Mouse (Mus musculus): ENCODE data around the gene Efemp2. TPM values are rescaled to one million over a fixed set of nuclear protein-coding genes. Genes with fewer than 3 reads are reported as not detected.

Efemp2 gene
- 10 to 100 TPM in 2 of 4 experiments, 1 to 10 TPM in 2; 6.5 to 11.2 (median 9.5) TPM for total RNA-seq (2022)

DNA sequence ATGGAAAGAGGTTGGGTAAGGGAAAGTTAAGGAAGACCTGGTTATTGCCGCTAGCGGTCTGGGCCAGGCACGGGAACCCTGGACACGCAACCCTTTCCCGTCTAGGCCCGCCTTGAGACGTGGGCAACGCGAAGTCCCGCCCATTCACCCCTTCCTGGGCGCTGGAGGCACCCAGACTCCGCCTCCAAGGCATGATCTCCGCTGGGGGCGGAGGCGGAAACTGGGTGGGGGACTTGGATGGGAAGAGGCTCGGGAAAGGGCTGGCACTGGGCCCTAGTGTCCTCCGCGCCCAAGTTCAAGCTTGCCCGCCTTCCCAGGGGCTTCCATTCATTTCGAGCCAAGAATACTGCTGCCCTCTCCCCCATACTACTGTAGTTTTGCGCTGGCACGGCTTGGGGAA, at the start of gene Efemp2:
Efemp2 (plus strand) TSS at position 235 of the 400 bp plus-strand sequence.
- peak; percentile 85 for DNase-seq (ENCODE audit: low spot score)

DNA sequence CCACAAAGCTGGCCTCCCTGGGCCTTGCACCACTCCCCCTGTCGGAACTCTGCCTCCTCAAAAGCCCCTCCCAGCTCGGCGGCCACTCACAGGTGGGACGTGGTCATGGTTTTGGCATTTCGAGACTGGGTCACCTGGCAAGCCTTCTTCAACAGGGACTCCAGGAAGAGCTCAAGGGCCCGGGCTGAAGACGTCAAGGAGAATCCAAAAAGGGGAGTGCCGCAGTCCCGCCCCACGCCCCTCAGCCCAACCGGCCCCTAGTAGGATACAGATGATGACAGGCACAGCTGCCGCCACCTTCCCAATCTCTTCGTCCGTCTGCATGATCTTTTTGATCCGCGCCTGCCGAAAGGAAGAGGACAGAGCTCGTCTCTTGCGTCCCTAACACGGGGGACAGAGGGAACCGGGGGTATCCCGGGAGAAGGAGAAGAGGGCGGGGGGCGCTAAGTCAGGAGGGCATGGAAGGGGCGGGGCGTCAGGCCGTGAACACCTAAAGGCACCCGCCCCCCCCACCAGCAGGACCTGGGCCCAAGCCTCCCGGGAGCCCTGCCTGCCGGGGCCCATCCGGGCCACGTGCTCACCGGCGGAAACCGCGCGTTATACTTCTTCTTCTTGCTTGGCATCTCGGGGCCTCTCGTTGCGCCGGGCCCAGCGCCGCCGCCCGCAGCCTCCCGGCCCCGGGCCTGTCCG, 49.5 kb upstream of the Efemp2 start:
- peak; percentile 55 for DNase-seq (ENCODE audit: low spot score)

DNA sequence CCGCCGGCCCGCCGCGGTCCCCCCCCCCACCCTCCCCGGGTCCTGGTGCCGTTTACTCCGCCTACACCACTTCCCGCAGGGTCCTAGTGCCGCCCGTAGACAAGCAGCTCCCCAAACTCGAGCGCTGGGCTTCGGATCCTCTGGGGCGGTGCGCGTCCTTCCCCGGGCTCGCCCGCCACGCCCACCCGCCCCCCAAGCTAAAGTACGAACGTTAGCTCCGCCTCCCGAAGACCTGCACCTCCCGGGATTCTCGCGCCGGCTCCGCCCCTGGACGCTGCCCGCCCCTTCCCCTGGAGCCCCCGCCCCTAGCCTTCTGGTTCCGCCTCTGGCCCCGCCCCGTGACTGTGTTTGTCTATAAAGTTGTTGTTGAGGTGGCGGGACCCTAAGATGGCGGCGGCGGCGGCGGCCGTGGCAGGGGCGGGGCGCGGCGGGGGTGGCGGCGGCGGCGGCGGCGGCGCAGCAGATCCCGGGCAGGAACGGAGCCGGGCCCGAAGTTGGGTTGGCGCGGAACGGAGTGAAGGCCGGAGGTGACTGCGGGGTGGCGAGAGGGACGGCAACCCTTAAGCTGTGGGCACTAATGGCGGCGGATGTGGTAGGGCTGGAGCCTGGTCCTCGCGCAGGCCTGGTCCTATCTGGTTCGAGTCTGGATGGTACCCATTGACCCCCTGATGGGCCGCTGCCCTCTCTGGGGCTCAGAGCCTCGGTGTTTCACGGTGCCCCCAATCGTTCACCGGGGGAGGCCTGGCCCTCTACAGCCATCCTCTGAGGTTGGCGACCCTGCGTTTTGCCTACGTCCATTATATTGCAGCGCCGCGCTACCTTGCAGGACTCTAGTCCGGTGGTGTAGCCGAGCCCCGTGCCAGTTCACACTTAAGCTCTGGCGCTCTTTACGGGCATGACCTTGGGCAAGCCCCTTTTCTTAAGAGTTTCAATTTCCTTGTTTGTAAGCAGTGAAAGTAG, 48.7 kb upstream of the Efemp2 start, which contains the start of the genes Drap1 and AI837181:
Drap1 (minus strand) TSS at position 198 of the 960 bp plus-strand sequence.
AI837181 (plus strand) TSS at position 363 of the 960 bp plus-strand sequence.
- peak; percentile 90 for DNase-seq (ENCODE audit: low spot score)

DNA sequence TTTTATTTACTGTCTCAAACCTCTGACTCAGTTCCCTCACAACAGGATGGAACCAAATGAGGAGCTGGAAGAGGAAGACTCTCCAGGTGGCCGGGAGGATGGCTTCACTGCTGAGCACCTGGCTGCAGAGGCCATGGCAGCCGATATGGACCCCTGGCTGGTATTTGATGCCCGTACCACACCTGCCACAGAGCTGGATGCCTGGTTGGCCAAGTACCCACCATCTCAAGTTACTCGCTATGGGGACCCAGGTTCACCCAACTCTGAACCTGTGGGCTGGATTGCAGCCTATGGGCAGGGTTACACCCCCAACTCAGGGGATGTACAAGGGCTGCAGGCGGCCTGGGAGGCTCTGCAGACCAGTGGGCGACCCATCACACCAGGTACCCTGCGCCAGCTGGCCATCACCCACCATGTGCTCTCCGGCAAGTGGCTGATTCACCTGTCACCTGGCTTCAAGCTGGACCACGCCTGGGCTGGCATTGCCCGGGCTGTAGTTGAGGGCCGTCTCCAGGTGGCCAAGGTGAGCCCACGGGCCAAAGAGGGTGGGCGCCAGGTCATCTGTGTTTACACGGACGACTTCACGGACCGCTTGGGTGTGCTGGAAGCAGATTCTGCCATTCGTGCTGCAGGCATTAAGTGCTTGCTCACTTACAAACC, 47.7 kb upstream of the Efemp2 start:
- no peak for DNase-seq (ENCODE audit: low spot score)

DNA sequence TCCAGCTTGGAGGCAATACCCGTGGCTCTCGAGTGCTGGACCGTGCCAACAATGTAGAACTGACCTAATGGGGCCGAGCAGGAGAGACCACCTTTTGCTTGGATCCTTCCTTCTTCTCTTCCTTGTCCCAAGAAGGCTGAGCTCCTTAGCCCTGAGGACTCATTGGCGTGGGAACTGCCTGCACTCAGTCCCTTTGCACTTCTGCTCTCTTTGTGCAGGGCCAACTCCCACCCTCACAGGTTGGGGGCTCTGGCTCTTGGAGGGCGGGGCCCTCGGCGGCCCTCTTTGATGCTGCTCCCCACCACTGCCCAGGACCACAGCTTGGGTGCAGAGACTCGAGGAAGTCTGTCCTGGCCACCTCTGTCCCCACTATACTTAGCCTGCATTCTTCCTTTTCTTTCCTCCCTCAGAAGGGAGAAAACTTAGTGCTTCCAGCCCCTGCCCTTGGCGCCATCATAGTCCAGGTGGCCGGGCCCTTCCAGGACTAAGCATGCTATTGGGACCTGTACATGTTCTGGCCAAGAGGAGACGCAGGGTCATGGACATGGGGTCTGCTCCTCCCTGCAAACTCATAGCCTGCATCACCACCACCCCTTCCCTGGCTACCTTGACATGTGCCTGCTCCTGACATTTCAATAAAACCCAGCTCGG, 47.0 kb upstream of the Efemp2 start:
- DNase-seq (ENCODE audit: low spot score): no peak

DNA sequence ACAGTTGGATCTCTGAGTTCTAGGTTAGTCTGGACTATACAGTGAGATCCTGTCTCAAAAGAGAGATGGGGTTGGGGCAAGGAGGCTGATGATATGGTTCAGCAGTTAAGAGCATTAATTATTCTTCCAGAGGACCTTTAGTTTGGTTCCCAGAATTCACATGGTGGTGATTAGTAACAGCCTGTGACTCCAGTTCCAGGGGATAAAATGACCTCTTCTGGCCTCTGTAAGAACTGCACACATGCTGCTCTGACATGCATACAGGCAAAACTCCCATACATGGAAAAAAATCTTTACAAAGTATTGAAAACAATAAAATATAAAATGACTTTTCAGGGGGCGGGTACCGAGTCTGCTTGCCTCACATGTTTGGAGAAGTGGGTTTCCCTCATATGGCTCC, 45.7 kb upstream of the Efemp2 start:
- no peak for DNase-seq (ENCODE audit: low spot score)

DNA sequence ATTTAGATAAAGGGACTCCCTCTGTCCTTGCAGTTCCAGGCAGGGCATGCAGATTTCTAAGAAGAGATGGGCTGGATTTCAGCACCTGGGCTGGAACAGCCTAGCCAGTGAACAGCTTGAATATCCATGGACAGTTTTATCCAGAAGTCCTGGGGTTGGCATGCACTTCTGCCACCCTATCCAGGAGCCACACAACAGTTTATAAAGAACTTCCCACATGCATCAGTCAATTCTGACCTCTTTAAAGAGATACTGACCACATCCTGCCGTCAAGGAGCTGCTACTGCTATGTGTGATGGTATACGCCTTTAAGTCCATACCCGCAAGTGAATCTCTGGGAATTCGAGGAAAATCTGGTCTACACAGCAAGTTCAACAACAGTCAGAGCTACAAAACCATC, 44.5 kb upstream of the Efemp2 start:
- no peak for DNase-seq (ENCODE audit: low spot score)

DNA sequence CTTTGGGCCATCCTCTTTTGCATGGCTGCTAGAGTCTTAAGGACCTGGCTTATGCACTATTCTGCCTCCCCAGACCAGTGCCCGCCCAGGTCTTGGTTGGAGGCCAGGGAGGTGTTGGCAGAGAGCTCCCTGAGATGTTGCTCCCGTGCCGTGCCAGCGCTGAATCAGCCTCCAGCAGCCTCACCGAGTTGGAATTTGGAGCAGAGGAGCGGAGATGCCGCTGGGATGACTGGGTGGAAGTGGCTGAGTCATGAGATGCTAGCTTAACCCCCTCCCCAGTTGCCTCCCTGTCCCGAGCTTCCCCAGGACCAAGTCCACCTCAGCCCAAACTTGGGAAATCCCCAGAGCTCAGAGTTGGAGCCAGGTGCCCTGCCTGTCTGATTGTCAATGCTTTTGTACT, 43.9 kb upstream of the Efemp2 start:
- no peak for DNase-seq (ENCODE audit: low spot score)

DNA sequence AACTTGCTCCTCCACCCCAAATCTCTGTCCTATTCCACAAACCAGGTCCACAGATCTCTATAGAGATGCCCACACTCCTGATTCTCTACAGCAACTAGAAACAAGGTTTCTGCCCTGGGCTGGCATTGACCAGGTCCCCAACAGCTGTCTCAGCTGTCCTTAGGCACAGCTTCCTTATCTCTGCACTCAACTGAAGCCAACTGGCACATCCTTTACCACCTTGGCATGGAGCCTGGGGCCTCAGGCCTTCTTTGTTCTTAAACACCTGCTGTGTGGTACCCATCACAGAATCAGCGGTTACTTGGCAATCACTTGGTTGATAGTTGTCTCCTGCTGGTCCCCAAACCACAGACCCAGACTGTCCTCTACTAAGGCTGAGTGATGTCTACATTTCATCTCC, 43.3 kb upstream of the Efemp2 start:
- DNase-seq (ENCODE audit: low spot score): no peak

DNA sequence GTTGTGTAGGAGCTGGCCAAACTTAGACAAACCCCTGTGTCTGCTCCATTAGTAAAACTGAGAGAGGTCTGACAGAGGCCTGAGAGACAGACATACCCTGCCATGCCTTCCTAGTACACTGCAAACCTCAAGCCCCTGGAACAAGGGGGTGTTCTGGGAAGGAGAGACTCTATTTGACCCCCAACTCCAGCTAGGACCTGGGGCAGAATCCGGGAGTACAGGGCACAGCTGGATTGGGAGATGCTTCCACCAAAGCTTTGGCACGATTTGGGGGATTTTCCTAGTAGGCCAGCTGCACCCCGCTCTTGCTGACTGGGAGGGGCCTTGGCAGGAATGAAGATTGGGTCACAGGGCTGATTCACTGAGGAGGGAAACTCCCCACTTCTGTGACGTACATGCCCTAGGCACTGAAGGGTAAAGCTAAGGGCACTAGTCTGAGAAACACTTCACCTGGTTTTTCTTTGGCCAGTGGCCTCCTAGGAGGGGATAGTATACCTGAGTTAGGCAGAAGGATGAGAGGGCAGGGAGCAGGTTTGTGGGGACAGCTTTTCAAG, 41.8 kb upstream of the Efemp2 start:
- DNase-seq (ENCODE audit: low spot score): no peak

DNA sequence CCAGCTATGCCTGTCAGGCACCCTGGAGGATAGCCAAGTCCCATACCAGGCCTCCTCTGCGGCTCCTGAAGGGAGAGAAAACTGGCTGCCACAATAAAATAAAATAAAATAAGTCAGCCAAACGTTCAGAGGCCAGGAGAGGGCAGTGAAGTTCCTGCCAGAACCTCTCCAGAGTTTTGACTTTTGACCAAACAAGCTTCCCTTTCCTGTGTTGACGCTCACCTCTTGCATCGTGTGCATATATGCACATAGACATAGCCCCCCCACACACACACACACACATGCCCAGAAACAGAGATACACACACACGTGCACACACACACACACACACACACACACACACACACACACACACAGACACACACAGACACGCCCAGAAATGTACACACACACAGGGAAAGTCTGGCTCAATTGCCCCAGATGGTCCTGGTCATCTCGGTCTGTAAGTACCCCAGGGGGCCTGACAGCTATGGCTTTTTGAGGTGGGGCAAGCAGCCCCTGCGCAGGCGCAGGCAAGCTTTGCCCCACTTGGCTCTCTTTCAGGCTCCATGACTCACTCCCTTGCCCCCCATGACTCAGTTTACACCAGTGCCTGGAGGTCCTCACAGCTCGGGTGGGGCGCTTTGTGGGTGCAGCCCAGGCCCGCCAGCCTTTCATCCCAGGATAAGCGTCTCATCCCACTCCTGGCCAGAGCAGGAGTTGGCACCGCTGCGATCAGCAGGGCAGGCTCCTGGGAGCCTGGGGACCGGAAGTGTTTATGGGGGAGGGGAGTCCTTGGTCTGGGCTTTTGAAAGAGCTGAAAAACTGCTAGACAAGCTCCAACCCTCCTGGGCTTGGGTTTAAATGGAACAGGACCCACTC, 40.5 kb upstream of the Efemp2 start:
- DNase-seq (ENCODE audit: low spot score): peak; percentile 57

DNA sequence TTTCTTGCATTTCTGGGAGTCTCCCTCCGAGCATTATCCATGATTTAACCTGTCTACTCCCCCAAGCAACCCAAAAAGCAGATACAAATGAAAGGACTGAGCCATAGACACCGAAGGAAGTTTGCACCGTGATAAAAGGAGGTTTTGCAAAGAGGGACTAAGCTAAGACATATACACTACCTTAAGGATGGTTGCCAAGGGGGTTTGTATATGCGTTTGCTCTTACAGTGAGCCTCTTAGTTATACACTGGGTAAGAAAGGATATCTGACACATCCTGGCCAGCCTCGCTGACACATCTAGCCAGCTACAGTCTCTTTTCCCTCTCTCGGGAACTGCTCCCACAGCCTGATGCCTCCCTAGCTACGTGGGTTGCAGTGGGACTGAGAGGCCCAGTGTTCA, 39.8 kb upstream of the Efemp2 start:
- DNase-seq (ENCODE audit: low spot score): no peak

DNA sequence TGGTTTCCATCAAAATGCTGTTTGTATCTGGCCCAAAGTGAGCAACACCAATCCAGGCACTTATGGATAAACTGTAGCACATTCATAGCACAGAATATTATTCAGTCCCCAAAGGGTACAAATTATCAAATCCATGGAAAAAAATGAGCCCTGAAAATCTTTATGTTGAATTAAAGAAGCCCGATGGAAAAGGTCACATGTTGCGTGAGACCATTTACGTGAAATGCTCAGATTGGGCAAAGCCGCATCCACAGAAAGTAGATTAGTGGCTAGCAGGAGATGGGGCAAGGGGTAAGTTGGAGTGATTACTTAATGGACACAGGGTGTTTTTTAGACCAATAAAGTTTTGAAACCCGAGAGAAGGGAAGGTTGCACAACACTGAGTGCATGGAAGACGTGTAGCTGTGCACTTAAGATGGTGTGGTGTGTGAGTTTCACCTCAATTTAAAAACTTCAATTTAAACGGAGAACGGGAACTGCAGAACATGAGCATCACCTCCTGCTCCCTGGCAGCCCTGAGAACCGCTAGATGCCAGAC, 29.3 kb upstream of the Efemp2 start:
- DNase-seq (ENCODE audit: low spot score): no peak

DNA sequence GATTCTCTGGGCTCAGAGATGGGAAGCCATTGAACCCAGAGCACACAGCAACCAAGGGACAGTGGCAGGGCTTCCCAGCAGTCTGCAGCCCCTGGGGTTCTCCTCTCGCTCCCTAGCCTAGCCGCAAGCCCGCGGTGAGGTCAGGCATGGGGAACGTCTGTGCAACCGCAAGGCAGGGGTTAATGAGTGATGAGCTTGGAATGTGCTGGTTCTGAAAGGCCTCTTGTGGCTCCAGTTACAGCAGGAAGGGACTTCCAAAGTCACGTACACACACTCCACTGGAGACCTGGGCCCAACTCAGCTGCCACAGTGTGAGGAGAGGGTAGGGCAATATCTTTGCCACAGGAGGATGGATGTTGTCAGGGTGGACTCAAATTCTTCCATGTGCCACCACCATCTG, 28.8 kb upstream of the Efemp2 start:
- no peak for DNase-seq (ENCODE audit: low spot score)

DNA sequence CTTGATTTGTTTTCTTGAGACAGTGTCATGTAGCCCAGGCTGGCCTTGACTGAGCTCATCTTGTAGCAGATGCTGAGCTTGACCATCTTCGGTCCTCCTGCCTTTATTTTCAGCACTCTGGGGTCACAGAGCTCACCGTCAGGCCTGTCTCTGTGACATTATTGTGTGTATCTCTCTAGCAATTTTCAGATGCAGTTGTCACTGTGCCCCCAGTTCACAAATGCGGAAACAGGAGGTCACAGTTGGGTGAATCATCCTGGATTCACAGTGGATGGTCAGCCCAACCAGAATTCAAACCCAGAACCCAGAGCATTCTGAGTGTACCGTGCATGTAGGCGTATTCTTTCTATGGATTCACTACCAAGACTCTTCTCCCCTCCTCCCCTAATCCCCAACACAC, 28.0 kb upstream of the Efemp2 start:
- no peak for DNase-seq (ENCODE audit: low spot score)

DNA sequence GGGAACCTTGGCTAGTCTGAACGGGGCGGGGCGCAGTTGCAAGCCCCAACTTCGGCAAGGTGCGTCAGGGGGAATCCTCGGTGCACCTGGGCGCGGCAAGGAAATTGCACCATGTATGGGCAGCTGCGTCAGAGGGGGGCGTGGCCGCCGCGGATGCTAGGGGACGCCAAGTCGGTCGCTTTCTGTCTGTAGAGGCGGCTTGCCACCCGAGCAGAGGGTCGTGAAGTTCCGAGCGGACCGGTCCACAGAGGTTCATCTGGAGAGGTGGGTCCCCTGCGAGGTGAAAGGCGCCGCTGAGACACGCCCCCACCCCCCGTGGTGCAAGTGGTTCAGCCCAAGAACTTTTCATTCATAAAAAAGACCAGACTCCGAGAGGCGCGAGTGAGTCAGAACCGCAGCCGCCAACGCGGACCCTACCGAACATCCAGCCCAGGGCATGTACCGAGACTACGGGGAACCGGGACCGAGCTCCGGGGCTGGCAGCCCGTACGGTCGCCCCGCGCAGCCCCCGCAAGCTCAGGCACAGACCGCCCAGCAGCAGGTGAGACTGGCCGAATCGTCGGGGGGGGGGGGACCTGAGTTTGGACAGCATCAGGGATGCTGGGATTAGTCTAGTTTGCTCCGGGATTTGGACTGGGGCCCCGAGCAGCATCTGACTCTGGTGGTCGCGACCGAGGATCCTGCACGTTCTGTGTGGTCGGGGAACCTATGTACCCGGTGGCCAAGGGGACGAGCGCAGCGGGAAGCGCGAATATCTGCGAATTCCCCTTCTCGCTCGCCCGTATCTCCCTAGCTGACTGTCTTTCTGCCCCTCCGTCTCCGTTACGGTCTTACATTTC, 26.0 kb upstream of the Efemp2 start, which contains the start of gene Fosl1:
Fosl1 (plus strand) TSS at position 33 of the 839 bp plus-strand sequence.
- no peak for DNase-seq (ENCODE audit: low spot score)

DNA sequence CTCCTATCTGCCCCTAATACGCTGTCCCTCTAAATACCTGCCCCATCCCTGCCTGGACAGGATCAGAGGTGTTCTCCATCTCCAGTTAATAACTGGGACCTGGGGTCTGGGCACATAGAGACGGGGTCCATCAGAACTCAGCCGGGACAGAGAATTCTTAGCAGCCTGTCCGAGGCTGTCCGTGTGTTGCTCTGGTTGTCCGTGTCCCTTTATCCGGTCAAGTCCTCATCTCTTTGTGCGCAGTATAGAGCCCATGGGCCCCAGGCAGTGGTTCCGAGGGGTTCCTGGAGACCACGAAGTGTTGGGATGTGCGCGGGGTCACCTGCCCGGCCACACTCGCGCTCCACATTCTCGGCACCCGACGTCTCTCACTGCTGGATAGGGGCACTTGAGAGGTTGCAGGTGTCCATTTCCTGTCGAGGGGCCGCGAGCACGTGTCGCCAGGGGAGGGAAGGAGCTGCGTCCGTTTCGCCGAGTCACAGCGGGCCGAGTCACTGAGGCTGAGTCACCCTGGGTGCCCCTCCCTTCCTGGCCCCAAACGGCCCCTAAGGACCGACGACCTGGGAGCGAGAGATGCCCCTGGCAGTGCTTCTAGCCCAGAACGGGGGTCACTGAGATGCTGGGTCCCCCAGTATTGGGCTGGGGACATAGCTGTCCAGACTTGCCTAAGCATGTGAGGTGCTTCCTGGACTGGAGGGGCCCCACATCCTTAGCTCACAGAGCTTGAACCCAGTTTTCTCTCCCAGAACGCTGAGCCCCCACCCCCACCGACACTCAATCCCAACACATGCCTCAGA, 25.2 kb upstream of the Efemp2 start:
- no peak for DNase-seq (ENCODE audit: low spot score)

DNA sequence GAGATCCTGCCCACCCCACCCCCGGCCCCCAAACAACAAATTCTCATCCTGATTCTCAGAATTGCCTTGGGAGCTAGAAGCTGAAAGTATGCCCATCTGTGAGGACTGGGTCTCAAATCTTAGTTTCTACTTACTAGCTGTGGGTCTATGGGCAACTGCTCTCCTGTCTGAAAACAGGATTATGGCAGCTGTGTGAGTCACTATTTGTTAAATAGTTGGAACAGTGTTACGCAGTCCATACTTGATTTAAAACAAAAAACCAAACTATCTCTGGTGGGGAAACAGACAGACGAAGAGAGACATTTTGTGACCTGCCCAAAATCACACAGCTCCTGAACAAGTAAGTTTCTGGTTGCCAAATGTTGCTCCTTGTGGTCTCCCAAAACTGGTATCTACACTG, 24.1 kb upstream of the Efemp2 start:
- no peak for DNase-seq (ENCODE audit: low spot score)

Measured in heart, adult 8-10 months (tissue).